Mouse (Mus musculus) heart, embryonic 14.5 days (tissue): ENCODE measurements around the gene Catsper3. TPM values are rescaled to one million over a fixed set of nuclear protein-coding genes. Genes with fewer than 3 reads are reported as not detected.

ENCODE experiments used
- ATAC-seq: fragments of 200-750 bp; cut with Nextera tagmentation; 2 replicates; pipeline ENCODE4 v1.8.0; 2017; ENCODE audit warnings: low read depth, moderate TSS enrichment; ENCODE audit not compliant: insufficient number of reproducible peaks, insufficient read depth, low FRiP score
- H3K27ac ChIP-seq, 2 experiments: fragments of 200-500 bp in 1 of 2; fragments of 300-500 bp in 1 of 2; sonication (generic) in 1 of 2; replicated peaks in 1 of 2; 2 replicates each; pipeline ENCODE4 v1.5.1; 2012 to 2014; ENCODE audit warnings: low read depth in 2 of 2, low read length in 2 of 2, control low read depth in 1 of 2, mild to moderate bottlenecking in 1 of 2, mixed read lengths in 1 of 2; ENCODE audit not compliant: control insufficient read depth in 1 of 2, insufficient read depth in 1 of 2
- H3K27me3 ChIP-seq: fragments of 300-500 bp; sonication (generic); 2 replicates; pipeline ENCODE4 v1.6.1; 2014; ENCODE audit warnings: mild to moderate bottlenecking, low read length, control low read depth; ENCODE audit not compliant: control insufficient read depth, insufficient read depth
- H3K36me3 ChIP-seq: fragments of 300-500 bp; sonication (generic); 2 replicates; pipeline ENCODE4 v1.6.1; 2014; ENCODE audit warnings: mild to moderate bottlenecking, control low read depth, low read length, mixed read lengths; ENCODE audit not compliant: control insufficient read depth, insufficient read depth
- H3K4me1 ChIP-seq, 2 experiments: fragments of 200-500 bp in 1 of 2; fragments of 300-500 bp in 1 of 2; sonication (generic) in 1 of 2; 2 replicates each; pipeline ENCODE4 v1.6.1; 2012 to 2014; ENCODE audit warnings: low read length in 2 of 2, control low read depth in 1 of 2, mixed read lengths in 1 of 2; ENCODE audit not compliant: control insufficient read depth in 2 of 2, insufficient read depth in 2 of 2
- H3K4me2 ChIP-seq: fragments of 300-500 bp; sonication (generic); 2 replicates; pipeline ENCODE4 v1.6.1; 2014; ENCODE audit warnings: mild to moderate bottlenecking, low read length
- H3K4me3 ChIP-seq, 2 experiments: fragments of 200-500 bp in 1 of 2; fragments of 300-500 bp in 1 of 2; sonication (generic) in 1 of 2; 2 replicates each; pipeline ENCODE4 v1.5.1; 2012 to 2014; ENCODE audit warnings: low read length in 2 of 2, mild to moderate bottlenecking in 2 of 2, control low read depth in 1 of 2, low read depth in 1 of 2, moderate library complexity in 1 of 2; ENCODE audit not compliant: control insufficient read depth in 1 of 2, insufficient read depth in 1 of 2
- H3K9ac ChIP-seq: fragments of 300-500 bp; sonication (generic); 2 replicates; pipeline ENCODE4 v1.6.1; 2014; ENCODE audit warnings: mild to moderate bottlenecking, low read length
- H3K9me3 ChIP-seq: fragments of 300-500 bp; sonication (generic); 2 replicates; pipeline ENCODE4 v1.6.1; 2016; ENCODE audit warnings: low read length, control low read depth; ENCODE audit not compliant: control insufficient read depth
- WGBS: fragments of 180-500 bp; shearing (Covaris S2); extraction: QIAGEN DNeasy Blood & Tissue Kit; methylation state at CpG from one replicate; pipeline ENCODE4 v1.1.7; 2014; 5-methylcytosine and 5-hydroxymethylcytosine counted together
- polyA plus RNA-seq: library from polyadenylated mRNA; unstranded; fragments of >200 nt; fragmentation: Nextera tagmentation; extraction: Ambion mirVana; gene quantifications from 2 replicates; pipeline ENCODE4 v1.2.1, GENCODE M21; 2014

The Catsper3 gene
- polyA plus RNA-seq, 1 experiment from 2014 or later: not detected

DNA sequence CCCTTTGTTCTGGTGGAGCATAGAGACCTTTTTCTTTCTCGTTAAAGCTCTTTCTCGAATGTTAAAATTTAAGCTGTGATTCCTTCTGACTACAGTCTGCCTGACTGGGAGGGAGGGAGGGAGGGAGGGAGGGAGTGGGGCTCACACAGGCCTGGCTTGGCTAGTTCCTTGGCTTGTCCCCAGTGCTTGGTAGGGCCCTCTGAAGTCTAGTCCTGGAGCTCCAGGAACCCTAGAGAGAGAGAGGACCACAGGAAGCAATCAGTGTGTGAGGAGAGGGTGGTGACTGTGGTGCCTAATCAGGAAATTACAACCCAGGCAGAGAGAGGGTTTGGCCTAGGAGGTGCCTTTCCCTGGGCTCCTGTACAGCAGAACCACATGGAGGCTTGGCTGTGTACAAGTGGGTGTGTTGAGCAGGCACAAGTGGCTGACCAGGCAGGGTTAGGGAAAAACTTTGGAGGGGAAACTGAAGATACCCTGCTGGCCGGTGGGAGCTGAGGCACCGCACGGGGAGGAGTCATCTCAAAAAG lies 29.2 kb downstream of the Catsper3 start:
- Histone ChIP-seq H3K27me3 (peaks cover 10% of the 10 kb centered on the region; the same call in 1 of the 2 replicates), H3K4me2 (no peak overlapping the region), H3K36me3 (no peaks in the 10 kb centered on the region), H3K9ac (no peak overlapping the region), H3K27ac (no peak overlapping the region), H3K4me1 (no peaks in the 10 kb centered on the region), H3K9me3 (no peaks in the 10 kb centered on the region), H3K4me3 (no peak overlapping the region)
- ATAC-seq: no peak
- 63% methylated on average over 5 of the region's 5 CpGs for WGBS

DNA sequence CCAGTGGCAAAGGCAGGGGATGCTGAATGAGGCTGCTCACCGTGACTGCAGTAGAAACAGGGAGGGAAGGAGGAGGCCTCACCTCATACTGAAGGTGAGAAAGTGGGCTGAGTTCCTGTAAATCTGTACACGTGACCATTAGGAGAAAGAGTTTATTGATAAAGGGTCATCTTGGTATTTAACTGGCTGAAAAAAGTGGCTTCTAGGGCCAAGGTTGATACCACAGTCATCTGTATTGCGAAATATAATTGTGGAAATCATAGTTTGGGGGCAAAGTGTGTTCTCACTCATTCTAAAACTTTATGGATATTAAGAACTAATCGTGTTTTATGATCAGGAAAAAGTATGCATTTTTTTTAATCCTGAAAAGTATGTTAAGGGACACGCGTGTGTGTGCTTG lies 30.5 kb downstream of the Catsper3 start:
- H3K36me3 ChIP-seq: no peaks in the 10 kb centered on the region
- peaks cover 9% of the 10 kb centered on the region; the same call in 1 of the 2 replicates for H3K27me3 ChIP-seq
- no peak overlapping the region for H3K9ac ChIP-seq
- H3K27ac ChIP-seq: no peak overlapping the region
- no peak overlapping the region for H3K4me2 ChIP-seq
- H3K4me3 ChIP-seq: no peak overlapping the region
- no peaks in the 10 kb centered on the region for H3K9me3 ChIP-seq
- WGBS: 73% methylated on average over 6 of the region's 6 CpGs
- H3K4me1 ChIP-seq: no peaks in the 10 kb centered on the region
- no peak for ATAC-seq

DNA sequence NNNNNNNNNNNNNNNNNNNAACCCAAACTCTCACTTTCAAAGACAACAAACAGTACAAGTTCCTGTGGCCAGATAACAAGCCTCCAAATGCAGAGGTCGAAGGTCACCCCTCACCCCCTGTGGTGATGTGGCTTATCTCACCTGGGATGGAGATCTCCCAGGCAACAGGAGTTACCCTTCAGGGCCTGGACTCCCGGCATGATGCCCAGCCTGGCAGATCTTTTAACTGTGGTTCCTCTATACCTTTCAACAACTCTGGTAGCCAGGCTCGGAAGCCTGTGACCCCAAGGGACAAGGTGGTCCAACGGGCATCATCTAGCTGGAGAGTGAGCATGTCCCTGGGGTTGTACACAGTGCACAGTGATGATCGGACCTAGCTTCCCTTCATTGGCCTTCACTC lies 38.1 kb downstream of the Catsper3 start:
- Histone ChIP-seq H3K9me3 (no peaks in the 10 kb centered on the region), H3K4me2 (no peak overlapping the region), H3K4me3 (no peak overlapping the region), H3K36me3 (no peaks in the 10 kb centered on the region), H3K4me1 (peaks cover 0 to 5% of the 10 kb centered on the region in 2 experiments; a peak in 2 of 4 replicates), H3K27me3 (peaks cover 66% of the 10 kb centered on the region), H3K27ac (no peak overlapping the region), H3K9ac (no peak overlapping the region)
- WGBS: 46% methylated on average over 5 of the region's 5 CpGs
- ATAC-seq: no peak

DNA sequence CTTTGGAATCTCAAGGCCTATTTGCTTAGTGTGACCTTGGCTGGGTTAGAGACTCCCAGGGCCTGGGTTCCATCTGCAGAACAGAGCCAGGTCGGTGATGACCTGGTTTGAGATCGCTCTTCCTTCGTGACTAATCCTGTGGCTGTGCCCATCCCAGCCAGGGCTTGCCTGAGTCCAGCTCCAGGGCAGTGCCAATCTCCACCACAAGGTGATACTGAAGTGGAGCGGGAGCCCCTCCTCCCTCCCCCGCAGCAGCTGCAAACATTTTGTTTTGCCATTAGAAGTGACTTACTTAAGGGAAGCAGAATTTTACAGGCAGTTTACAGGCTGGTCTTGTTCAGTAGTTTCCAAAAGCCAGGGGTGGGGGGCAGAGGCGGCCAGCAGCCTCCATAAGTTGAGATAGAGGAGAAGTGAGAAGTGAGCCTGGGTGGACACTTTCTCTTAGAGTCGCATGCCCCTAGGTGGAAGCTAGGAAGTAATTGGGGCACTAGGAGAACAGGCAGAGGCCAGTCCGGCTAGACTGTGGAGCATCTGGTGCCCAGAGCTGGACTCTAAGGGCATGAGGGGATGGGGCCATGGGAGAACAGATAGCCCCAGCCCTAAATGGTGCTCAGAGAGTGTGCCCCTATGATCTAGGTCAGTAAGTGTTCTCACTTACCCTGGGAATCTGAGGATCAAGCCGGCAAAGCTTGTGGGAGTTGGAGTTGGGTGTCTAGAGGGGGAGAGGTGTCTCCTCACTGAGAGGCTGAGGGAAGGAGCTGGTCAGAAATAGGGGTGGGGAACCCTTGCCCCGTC lies 40.0 kb downstream of the Catsper3 start:
- no peak overlapping the region for H3K9ac ChIP-seq
- H3K36me3 ChIP-seq: no peaks in the 10 kb centered on the region
- peaks cover 3 to 8% of the 10 kb centered on the region in 2 experiments; a peak in 2 of 4 replicates for H3K4me1 ChIP-seq
- 11% methylated on average over 10 of the region's 10 CpGs for WGBS
- H3K9me3 ChIP-seq: no peaks in the 10 kb centered on the region
- H3K27me3 ChIP-seq: peaks cover 80% of the 10 kb centered on the region
- no peak overlapping the region for H3K4me2 ChIP-seq
- ATAC-seq: no peak
- H3K4me3 ChIP-seq: no peak overlapping the region
- no peak overlapping the region for H3K27ac ChIP-seq

DNA sequence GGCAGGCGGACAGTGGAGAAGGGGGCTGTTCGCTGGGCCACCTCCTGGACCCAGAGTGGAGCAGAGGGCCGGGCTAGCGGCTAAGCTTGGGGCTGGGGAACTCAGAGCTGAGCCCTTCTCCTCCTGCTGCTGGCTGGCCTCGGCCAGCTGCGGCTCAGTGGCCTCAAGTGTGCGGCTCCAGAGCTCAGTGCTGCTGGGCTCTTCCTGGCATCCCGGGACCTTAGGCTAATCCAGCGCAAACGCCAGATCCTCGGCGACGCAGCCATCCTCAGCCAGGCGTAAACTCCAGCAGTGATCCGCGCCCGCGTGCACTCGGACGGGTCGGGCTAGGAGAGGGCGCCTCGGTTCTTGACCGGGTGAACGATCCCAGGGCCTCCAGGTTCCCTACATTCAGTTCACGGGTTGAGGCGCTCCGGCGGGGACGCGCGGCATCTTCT lies 40.9 kb downstream of the Catsper3 start:
- Histone ChIP-seq H3K9ac (no peak overlapping the region), H3K36me3 (no peaks in the 10 kb centered on the region), H3K4me1 (peaks cover 3 to 8% of the 10 kb centered on the region in 2 experiments; a peak in 2 of 4 replicates), H3K27me3 (peaks cover 85% of the 10 kb centered on the region), H3K4me2 (no peak overlapping the region), H3K9me3 (no peaks in the 10 kb centered on the region), H3K4me3 (no peak overlapping the region), H3K27ac (no peak overlapping the region)
- WGBS: 3% methylated on average over 25 of the region's 32 CpGs
- ATAC-seq: no peak

DNA sequence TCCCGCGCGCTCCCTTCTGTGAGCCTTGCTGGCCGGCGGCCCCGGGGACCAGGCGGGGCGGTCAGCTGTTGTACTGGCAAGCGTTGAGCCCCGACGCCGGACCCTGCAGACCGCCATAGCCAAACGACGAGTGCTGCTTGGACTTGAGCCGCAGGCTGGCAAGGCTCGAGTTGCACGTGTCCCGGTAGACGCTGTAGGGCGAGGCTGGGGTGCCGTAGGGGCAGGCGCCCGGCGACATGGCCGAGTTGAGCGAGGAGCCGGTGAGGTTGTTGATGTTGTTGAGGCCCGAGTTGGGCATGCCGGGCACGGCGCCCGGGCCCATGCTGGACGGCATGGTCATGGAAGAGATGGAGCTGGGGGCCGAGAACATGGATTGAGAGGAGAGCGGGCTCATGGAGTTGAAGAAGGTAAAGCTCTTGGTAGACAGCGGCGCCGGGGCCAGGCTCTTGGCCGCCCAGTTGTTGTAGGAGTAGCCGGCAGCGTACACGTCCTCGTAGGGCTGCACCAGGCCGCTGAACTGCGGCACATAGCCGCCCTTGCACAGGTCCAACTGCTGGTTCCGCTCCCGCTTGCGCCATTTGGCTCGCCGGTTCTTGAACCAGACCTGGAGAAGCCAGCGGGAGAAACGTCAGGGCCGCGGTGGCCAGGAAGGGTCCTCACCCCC lies 41.8 kb downstream of the Catsper3 start:
- Histone ChIP-seq H3K27ac (no peak overlapping the region), H3K36me3 (no peaks in the 10 kb centered on the region), H3K4me2 (no peak overlapping the region), H3K9ac (no peak overlapping the region), H3K4me1 (peaks cover 3 to 17% of the 10 kb centered on the region in 2 experiments; a peak in 3 of 4 replicates), H3K27me3 (peaks cover 90% of the 10 kb centered on the region), H3K9me3 (no peaks in the 10 kb centered on the region), H3K4me3 (0 out of 4 replicates have a peak overlapping the region, but pooled peaks of 1 of the 2 experiments have one; percentile 6)
- 2% methylated on average over 56 of the region's 56 CpGs for WGBS
- ATAC-seq: no peak

DNA sequence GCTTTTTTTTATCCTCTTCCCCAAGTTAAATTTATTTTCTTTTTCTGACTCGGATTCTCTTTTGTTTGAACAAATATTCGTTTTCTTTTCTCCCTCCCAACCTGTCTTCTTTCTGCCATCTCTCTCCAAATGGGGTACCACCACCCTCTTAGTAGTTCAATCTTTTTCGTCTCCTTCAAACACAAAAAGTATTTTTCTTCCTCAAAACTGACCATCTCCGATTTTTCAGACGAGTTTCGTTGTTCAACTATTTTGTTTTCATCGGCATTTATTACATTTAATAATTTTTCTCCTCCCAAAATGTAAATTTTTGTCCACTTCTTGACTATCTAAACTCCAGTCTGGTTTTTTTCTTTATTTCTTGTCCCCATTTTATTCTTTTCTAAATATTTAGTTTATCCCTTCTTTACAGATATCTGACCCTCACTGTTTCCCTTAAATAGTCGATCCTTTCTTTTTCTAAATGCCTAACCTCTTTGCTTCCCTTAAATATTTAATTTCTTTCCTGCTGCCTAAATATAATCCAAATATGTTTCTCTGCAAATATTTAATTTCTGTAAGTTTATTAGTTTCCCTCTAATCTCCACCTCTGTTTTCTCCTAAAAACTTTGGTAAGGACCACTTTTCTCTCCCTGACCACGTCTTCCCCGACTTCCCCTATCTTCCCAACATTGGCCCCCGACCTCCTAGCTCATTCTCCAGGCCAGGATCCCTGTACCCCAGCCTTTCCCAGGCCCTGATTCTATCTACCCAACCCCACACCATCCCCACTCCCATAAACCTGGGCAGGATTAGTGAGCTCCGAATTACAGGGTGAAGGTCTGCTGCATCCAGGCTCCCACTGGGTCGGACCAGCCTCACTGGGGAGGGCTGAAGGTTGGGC lies 42.7 kb downstream of the Catsper3 start:
- no peak overlapping the region for H3K4me2 ChIP-seq
- no peak overlapping the region for H3K4me3 ChIP-seq
- 4% methylated on average over 13 of the region's 13 CpGs for WGBS

More for the DNA sequence above, 42.7 kb downstream of the Catsper3 start:
- H3K9ac ChIP-seq: no peak overlapping the region
- H3K36me3 ChIP-seq: no peaks in the 10 kb centered on the region
- peaks cover 90% of the 10 kb centered on the region for H3K27me3 ChIP-seq
- no peak for ATAC-seq
- H3K4me1 ChIP-seq: peaks cover 3 to 22% of the 10 kb centered on the region in 2 experiments; a peak in 3 of 4 replicates
- no peak overlapping the region for H3K27ac ChIP-seq
- no peaks in the 10 kb centered on the region for H3K9me3 ChIP-seq
